Mouse (Mus musculus) spleen, postnatal 14 days (tissue): ENCODE measurements at regions not wholly inside any gene's neighbourhood (a gene's known extent, or its start where the extent isn't known, plus 50 kb on each side); places are given as distances from the start of the nearest gene placed in this dataset.

Experiments used
- DNase-seq, 2 experiments: peaks; one replicate each; pipeline ENCODE4 v3.0.0; 2021 to 2022; ENCODE audit warnings: low spot score in 2 of 2

DNA sequence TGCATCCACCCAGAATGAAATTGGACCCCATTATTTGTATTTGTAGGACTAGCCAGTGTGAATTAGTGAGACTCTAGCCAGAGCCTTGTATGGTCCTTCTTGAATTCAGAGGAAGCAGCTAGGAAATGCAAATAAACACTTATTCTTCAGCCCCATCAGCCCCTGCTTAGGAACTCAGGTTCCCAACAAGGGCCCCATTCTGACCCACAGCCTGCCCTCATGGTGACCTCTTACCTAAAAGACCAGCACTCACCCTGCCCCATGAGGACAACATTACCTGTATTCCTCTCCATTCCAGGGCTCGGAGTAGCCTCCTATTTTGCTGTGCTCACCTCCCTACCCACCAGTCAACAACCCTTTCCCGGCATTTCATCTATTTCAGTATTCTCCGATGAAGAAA is 283.6 kb upstream of the Noct start:
- DNase-seq: no peak

DNA sequence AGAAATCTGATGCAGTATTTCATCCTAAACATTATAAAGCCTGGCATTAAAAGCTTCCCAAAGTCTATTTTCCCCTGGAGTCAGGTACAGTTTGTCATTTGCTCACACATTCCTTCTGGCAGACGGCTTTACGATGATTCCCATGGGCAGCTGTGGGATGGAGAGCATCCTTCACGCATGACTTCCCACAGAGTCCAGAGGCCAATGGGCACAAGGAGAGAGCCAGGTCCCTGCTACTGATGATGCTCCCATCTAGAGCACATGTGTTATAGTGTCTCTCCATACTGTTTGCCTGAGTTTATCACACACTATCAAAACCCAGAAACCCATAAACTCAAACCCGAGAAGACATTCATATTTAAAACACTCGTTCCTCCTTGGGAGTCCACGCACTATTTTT is 270.8 kb upstream of the Noct start:
- no peak for DNase-seq

DNA sequence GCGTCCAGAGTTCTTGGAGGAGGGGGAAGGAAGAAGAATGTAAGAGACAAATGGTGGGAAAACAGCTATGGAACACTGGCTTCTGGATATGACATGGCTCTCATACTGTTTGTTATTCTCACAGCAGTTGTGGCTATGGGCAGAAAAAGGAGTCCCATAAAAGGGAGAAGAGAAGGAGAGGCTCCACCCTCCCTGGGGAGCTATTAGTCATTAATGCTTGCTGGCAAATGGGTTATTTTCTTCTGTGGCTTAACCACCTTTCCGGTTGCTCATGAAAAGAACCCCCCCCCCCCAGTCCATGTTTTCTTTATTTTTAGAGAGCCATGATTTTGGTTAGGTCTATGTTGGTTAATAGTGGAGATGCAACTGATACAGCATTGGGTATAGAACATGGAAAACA is 253.9 kb upstream of the Noct start:
- no peak for DNase-seq

DNA sequence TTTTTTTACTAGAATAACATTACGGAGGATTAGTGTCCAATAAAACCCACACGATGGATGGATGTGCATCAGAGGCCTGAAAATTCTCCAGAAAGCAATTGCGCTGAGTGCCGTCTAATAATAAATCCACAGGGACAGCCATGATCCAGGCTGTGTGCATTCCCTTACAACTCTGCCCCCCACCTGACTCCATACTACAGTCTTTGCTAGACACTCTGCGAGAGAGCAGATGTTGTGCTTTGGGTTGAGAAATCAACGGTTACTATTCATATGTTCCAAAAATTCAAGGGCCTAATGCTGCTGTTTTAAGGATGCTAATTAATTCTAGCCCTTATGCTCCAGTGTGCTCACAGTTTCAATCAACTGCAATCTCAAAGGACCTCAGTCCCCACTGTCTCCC is 251.2 kb upstream of the Noct start:
- no peak for DNase-seq

DNA sequence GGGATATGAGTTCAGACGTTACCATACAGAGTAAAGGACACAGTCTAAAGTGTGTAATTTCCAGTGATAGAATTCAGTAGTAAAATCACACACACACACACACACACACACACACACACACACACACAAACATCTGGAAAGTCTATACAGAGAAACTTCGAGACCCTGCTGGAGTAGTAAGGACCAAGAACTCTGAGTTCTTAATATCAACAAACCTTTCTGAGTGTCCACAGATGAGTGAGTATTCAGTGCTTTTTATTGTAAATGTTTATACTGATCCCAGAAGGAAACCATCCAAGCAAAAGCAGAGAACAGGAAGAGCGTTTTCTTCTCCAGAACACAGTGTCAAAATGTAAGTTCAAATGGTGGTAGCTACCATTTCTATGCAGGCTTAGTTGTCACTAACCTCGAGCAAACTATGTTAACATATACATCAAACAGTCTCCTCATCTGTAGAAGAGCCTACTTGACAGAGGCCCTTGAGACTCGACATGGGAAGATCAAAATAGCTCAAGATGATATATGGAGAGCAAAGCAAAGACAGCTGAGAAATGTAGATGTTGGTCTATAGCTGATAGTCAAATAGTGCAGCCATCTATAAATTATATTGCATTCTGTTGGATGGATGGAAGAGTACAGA is 248.0 kb upstream of the Noct start:
- no peak for DNase-seq

DNA sequence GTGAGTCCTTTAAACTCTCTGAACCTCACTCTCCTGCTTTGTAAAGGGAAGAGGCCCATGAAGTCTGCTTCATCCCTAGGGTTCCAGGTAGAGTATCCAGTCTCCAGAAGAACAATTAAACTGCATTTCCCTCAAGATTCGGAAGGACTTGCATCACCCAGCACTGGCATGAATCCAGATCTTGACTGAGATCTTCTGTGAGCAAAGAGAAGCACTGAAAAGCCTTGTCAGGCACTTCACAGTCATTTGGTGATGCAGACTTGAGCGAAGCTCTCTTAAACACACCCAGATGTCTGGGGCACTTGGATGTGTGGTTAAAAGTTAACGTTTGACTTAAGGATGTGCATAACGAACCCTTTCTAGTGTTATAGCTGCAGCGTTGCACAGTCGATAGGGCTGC is 247.4 kb upstream of the Noct start:
- DNase-seq: no peak

DNA sequence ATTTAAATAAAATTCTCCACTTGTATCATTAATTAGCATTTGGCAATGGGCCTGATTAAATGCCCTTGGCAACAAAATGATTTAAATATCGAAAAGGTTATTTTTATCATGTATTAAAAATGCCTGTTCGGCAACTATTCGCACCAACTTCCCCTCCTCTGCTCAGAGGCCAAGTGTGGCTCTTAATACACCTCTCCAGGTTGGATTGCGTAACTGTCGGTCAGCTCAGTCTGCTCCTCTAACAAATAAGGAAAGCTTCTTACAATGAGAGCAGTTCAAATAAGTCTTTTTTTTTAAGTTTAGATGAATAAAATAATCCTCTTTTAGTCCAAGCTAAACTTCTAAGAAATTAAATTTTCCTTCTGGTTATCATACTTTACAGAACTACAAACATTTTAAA is 245.6 kb upstream of the Noct start:
- DNase-seq: no peak

DNA sequence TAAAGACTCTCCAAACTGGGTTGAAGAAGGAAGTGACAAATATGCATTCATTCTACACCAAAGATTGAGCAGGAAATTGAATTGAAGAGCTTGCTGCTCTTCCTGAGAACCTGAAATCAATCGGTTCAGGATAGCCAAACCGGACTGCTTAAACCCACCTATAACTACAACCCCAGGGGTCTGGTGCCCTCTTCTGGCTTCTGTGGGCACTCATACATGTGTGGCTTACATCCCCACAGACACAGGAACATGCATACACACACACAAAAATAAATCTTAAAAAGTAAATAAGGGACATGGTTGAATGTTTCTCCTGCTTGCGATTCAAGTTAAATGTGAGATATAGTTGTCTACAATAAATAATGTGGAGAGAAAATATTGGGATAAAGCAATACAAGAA is 244.7 kb upstream of the Noct start:
- DNase-seq: no peak

DNA sequence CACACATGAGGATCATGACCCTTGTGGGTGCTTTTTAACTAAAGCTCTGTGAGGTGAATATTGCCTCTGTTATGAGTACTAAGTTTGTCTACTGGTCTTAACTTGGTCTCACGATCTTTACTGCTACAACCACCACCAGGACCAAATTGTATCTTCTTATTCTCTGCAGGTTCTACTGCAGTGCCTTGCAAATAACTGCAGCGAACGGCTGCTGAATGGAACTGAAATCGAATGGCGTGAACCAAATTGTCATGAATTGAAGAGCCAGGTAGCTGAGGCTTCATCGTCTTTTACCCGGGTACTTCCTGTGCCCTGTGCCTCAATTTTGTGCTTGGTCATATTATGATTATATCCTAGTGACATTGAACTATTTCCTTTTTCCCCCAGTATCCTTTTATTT is 242.5 kb upstream of the Noct start:
- DNase-seq: no peak

DNA sequence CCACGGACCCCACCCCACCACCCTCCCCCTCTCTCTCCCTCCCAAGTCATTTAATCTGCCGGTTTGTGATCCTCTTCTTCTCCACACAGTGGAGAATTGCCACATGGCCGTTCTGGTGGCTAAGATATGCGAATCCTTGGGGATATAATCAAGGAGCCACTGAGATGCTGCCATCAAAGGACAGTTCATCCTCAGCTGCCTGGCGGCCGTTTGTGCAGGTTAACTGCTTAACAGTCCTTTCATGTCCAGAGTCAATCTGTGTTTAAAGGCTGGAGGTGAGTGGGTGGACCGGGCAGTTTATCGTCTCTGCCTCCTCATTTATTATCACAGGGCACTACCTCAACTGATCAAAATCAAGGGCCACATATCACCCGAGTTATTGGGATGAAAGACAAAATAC is 241.6 kb upstream of the Noct start:
- DNase-seq: no peak

DNA sequence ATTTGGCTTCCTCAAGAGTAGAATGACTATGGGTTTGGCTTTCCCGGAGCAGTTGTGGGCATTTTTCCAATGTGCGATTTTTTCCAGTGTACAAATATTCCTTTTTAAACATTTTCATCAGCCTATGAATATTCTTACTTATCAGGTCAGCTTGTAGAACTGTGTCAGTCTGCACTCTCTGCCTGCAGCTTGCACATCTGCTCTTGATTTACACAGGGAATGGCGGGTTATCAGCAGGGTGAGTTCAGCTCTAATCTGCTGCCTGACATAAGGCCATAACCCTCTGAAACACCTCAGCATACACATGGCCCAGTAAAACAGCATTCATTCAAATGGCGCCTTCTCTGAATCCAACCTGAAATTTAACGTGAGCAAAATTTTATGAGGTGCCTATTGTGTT is 241.1 kb upstream of the Noct start:
- DNase-seq: no peak

DNA sequence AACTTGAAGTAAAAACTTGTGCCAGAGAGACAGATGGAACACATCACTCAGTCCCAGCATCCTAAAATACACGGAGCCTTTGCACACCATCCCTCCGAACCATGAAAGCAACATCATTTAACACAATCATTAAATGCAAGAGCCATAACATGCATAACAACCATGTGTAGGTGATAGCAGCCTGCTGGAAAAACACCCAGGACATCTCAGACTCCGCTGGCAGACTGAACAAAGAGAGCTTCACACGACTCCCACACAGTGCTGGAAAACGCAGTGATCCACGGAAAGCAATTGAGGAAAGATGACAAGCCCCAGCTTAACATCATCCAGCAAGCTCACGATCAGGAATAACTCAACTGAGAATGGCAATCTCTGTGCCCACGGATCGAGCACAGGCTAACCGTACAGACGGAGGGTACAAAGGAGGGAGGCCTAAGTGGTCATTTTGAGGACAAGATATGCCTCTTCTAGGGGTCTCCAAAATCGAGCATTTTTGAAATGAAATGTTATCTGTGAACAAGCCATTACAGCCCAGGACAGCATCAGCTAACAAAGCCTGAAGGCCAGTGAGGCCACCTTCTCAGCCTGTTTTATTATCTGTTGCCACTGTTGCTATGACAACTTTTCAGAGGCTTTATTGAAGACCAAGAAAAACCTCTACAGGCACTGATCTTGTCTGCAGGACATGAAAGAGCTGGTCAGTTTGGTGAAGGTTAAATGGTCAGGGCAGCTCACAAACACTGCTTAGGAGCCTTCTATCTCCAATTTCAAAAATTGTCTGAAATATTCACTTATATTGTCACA is 240.1 kb upstream of the Noct start:
- DNase-seq: no peak

DNA sequence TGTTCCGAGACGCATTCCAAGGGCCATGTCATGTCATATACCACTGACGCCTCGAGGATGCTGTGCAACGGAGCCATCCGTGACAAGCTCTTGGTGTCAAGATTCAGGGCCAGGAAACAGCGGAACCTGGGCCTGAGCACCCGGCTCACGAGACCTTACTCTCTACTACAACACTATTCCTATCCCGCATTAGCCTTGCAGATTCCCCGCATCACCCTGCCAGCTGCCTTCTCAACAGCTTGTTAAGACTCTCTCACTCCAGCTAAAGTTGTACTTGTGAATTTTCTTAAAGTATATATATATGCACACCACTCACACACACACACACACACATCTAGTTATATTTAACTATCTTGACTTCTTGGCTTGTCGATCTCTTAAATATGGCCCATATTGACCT is 236.4 kb upstream of the Noct start:
- no peak for DNase-seq

DNA sequence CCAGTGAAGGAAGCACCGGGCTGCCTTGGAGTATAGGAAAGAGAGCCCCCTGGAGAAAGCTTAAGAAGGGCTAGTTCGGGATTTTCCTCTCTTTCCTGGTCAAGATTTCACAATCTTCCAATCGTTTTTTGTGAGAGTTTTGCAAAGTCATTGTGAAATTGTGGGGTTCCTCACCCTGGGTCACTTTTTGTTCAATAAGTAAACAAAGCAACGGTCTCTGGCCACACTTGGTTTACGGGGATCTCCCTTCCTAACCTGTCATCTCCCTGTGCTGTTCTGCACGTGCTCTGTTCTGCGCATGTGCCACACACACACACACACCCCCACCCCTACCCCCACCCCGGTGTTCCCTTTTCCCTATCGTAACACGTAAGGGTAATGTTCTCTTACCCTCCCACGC is 233.4 kb upstream of the Noct start:
- no peak for DNase-seq

DNA sequence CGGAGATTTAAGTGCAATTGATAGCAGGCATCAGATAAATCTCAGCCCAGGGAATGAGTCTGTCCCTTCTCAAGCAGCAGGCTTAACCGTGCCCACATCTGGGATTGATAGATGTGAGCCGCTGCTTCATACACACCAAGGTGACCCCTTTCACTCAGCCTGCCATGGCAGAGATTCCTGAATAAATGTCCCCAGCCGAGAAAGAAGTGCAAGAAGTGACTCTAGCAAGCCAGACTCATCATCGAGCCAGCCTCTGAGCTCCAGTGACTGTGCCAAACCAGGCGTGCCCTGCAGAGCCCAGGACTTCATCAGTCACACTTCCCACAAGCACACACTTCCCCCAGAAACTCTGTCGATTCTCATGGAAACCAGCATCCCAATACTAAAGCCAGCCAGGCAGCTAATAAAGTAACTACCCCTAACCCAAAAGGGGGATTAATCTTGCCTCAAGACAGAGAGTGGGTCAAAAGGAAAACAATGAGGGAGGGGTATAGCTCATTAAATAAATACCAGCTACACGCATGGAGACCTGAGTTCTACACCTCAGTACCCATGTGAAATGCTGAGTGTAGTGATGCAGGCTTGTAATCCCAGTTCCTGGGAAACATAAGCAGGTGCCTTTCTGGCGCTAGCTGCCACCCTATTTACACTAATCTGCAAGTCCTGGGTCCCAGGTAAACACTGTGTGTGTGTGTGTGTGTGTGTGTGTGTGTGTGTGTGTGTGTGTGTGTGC is 231.5 kb upstream of the Noct start:
- DNase-seq: no peak

DNA sequence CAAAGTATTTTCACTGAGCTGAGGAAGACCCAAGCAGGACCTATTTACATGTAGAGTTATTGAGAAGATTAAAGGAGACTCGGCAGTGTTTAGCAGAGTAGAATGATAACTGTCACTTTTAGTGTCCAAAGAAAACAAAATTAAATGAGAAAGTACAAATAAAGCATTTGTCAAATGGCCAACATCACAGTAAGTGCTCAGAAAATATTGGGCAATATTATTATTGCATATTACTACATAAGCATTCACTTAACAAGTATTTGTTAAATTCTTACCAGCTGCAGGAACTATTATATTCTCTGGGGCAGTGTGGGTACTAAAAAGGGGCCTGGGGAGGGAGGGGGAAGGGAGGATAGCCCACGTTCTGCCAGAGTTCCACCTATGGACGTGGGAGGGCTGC is 224.5 kb upstream of the Noct start:
- no peak for DNase-seq

DNA sequence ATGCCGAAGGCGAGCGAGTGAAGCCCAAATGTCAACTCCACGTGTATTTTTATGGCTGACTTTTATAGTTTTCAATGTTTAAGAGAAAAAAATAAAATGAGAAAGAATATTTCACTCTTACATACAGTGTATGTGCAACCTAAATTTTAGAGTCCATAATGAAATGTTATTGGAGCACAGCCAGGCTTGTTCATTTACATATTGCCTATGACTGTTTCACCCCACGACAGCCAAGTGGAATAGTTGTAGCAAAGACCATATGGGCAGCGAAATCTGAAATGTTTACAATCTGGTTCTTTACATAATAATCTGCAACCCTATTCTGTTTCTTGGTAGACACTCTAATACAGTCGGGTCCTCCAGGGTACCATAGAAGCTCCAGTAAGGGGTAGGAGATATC is 223.3 kb upstream of the Noct start:
- DNase-seq: no peak

DNA sequence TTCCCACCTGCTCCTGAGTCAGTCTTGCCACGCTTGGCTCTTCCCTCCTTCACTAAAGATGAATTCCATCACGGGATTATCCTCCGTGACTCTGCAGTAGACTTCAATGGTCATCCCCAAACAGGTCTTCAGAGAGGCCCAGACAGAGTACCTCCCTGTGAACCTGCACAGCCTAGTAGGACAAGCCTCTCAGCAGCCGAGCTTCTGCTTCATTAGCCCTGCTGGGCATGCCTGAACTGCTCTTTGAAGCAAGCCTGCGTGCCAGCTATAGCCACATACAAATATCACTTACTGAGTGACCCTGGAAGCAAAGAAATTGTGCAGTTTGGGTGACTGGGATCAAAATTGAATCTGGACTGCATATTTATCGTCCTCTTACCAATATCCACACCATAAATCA is 221.6 kb upstream of the Noct start:
- no peak for DNase-seq

DNA sequence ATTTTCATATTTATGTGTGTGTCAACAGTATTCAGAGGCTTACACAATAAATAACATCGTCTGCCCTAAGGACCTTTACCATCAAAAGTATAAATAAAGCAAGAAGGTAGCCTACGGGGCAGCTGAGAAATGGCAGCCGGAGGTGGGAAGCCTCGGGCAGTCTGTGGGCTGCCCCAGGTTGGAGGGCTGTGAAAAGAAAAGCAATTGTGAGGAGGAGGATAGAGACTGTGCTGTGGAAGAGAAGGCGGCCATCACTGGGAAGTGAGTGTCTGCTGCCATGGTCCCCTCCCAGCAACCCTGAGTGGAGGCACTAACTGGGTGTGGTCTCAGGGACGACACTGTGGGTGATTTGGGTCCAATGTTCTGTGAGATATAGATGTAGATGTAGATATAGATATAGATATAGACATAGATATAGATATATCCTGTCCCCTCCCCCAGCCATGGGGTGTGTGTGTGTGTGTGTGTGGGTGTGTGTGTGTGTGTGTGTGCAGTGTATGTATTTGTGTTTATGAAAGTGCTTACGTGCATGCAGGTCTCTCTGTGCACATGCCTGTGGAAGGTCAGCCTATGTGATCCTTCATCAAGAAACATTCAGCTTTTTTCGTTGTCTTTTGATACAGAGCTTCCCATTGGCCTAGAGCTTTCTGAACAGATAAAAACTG is 220.6 kb upstream of the Noct start:
- DNase-seq: no peak

DNA sequence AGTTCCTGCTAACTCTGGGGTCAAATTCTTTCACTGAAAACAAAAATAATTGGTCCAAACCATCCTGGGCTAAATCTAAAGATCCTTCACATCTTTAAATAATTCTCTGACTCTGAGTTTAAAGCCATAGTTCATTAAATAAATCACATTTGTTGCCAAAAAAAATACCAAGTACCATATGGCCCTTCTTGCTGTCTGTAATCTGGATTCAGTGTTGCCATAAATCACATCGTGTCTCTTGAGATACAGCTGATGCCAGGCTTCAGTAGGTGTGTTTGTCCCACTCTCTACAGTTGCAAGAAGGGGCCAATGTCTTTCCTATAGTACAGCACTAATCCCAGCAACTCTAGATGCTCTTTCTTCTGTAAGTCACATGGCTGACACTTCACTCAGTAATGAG is 220.0 kb upstream of the Noct start:
- DNase-seq: no peak

DNA sequence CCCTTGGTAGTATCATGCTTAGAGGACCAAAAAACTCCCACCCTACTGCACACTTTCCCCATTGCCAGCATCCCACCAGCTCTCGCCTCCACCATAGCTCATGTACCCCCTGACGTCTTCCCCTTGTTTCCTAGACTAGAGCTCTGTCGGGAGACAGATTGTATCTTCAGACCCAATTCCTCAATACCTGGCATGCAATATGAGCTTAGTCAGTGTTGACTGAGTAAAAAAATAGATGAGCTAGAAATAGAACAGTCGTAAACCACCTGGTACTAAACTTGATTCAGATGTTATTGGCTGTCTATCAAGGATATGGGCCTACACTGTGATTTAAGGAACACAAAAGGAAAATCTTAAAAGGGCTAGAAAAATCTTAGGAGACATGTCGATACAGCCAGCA is 215.1 kb upstream of the Noct start:
- no peak for DNase-seq

DNA sequence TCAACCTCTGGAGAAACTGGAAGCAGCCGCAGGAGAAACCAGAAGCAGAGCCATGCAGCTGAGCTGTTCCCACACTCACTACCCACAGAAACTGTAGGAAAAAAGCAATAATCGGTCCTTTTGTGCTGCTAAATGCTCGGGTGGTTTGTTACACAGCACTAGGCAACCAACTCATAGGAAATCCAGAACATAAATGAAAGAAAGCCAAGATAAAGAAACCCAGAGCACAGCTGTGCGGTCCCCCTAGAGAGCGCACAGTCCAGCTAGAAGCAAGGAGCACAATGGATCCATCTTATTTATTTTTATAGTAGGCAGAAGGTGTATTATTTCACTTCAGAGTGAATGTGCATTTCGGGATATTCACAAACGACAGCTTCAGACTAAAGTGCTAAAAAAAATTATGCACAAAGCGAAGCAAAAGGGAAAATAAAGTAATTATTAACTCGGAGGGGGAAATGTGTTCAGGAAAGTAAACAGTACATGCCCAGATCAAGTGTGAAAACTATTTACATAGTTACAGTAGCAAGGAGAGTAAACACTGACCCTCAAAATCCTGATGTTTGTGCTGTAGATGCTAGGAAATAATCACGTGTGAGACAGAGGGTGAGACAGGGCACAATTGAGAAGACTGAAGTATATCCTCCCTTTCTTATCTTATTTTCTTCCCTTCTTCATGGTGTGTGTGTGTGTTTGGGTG is 204.4 kb upstream of the Noct start:
- no peak for DNase-seq
